Mouse (Mus musculus) embryonic facial prominence, embryonic 12.5 days (tissue): ENCODE data around the gene Adam15. TPM values are rescaled to one million over a fixed set of nuclear protein-coding genes. Genes with fewer than 3 reads are reported as not detected.

Source experiments
- ATAC-seq: fragments of 200-750 bp; cut with Nextera tagmentation; 2 replicates; pipeline ENCODE4 v1.8.0; 2017; ENCODE audit not compliant: insufficient number of reproducible peaks, insufficient read depth, low FRiP score, low TSS enrichment
- H3K27ac ChIP-seq: fragments of 300-500 bp; sonication (generic); 2 replicates; pipeline ENCODE4 v1.5.1; 2016; ENCODE audit warnings: mild to moderate bottlenecking
- H3K27me3 ChIP-seq: fragments of 300-500 bp; sonication (generic); 2 replicates; pipeline ENCODE4 v1.6.1; 2016; ENCODE audit warnings: mild to moderate bottlenecking, moderate library complexity
- H3K36me3 ChIP-seq: fragments of 300-500 bp; sonication (generic); 2 replicates; pipeline ENCODE4 v1.6.1; 2016; ENCODE audit warnings: mild to moderate bottlenecking
- H3K4me1 ChIP-seq: fragments of 300-500 bp; sonication (generic); 2 replicates; pipeline ENCODE4 v1.6.1; 2016
- H3K4me2 ChIP-seq: fragments of 300-500 bp; sonication (generic); replicated peaks from 2 replicates; pipeline ENCODE4 v1.6.1; 2016; ENCODE audit warnings: mild to moderate bottlenecking, moderate library complexity
- H3K4me3 ChIP-seq: fragments of 300-500 bp; sonication (generic); 2 replicates; pipeline ENCODE4 v1.5.1; 2016; ENCODE audit warnings: mild to moderate bottlenecking
- H3K9ac ChIP-seq: fragments of 300-500 bp; sonication (generic); 2 replicates; pipeline ENCODE4 v1.6.1; 2016; ENCODE audit warnings: mild to moderate bottlenecking, moderate library complexity
- H3K9me3 ChIP-seq: fragments of 300-500 bp; sonication (generic); 2 replicates; pipeline ENCODE4 v1.6.1; 2016; ENCODE audit warnings: mild to moderate bottlenecking, moderate library complexity
- WGBS: fragments of 180-500 bp; shearing (Covaris S2); methylation state at CpG from one replicate; pipeline ENCODE4 v1.1.7; 2016; 5-methylcytosine and 5-hydroxymethylcytosine counted together
- polyA plus RNA-seq: library from polyadenylated mRNA; unstranded; fragments of >200 nt; fragmentation: Nextera tagmentation; extraction: Ambion mirVana; gene quantifications from 2 replicates; pipeline ENCODE4 v1.2.1, GENCODE M21; 2016

The Adam15 gene
- polyA plus RNA-seq, 1 experiment from 2014 or later: 45.5 TPM

GRCm38 (mm10) chr3:89331561-89331960 lies 18.2 kb downstream of the Adam15 start:
- Histone ChIP-seq H3K9ac (no peak overlapping the region), H3K4me2 (no peak overlapping the region), H3K27me3 (no peaks in the 10 kb centered on the region), H3K27ac (no peak overlapping the region), H3K4me3 (no peak overlapping the region), H3K9me3 (no peaks in the 10 kb centered on the region), H3K36me3 (peaks cover 24% of the 10 kb centered on the region), H3K4me1 (peaks cover 31% of the 10 kb centered on the region)
- WGBS: 64% methylated on average over 13 of the region's 13 CpGs
- ATAC-seq: no peak

- peaks cover 25% of the 10 kb centered on the region for H3K4me1 ChIP-seq
- no peaks in the 10 kb centered on the region for H3K9me3 ChIP-seq
- H3K27me3 ChIP-seq: no peaks in the 10 kb centered on the region
- WGBS: 21% methylated on average over 10 of the region's 10 CpGs
- H3K9ac ChIP-seq: no peak overlapping the region
- no peak for ATAC-seq
- H3K4me3 ChIP-seq: no peak overlapping the region
- H3K27ac ChIP-seq: no peak overlapping the region
- H3K36me3 ChIP-seq: peaks cover 24% of the 10 kb centered on the region
- H3K4me2 ChIP-seq: no peak overlapping the region
These were observed 18.8 kb downstream of the Adam15 start for GRCm38 (mm10) chr3:89330948-89331347.

- WGBS: 55% methylated on average over 3 of the region's 3 CpGs
- H3K27me3 ChIP-seq: no peaks in the 10 kb centered on the region
- no peak overlapping the region for H3K4me2 ChIP-seq
- no peak overlapping the region for H3K9ac ChIP-seq
- no peak overlapping the region for H3K27ac ChIP-seq
- peaks cover 24% of the 10 kb centered on the region for H3K36me3 ChIP-seq
- H3K4me3 ChIP-seq: no peak overlapping the region
- peaks cover 21% of the 10 kb centered on the region for H3K4me1 ChIP-seq
- H3K9me3 ChIP-seq: no peaks in the 10 kb centered on the region
- ATAC-seq: no peak
These were observed 19.4 kb downstream of the Adam15 start for GRCm38 (mm10) chr3:89330346-89330745.

DNA sequence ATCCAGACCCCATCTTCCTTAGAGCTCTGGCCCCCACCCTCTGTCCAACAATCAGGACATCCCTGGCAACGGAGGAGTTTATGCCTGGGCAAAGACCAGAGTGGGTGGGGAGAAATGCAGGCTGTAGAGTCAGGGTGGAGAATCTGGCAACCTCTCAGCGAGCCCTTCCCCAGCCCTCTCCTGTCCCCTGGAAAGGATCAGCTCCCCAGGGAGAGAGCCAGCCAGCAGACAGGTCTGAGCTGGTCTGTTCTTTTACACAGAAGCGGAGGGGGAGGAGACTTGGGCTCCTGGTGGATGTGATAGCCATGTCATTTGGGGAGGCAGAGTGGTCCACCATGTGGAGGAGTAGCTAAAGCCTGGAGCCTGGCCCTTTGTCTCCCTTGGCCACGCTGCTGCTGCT lies 21.2 kb downstream of the Adam15 start:
- Histone ChIP-seq H3K27me3 (no peaks in the 10 kb centered on the region), H3K9ac (no peak overlapping the region), H3K36me3 (peaks cover 7% of the 10 kb centered on the region), H3K4me1 (peaks cover 18% of the 10 kb centered on the region), H3K4me3 (no peak overlapping the region), H3K4me2 (no peak overlapping the region), H3K9me3 (no peaks in the 10 kb centered on the region), H3K27ac (no peak overlapping the region)
- WGBS: 17% methylated on average over 4 of the region's 4 CpGs
- peak; percentile 18; the same call in 1 of the 2 replicates for ATAC-seq

GRCm38 (mm10) chr3:89327371-89327870 lies 22.4 kb downstream of the Adam15 start:
- Histone ChIP-seq H3K27ac (no peak overlapping the region), H3K4me1 (peaks cover 11% of the 10 kb centered on the region), H3K4me3 (no peak overlapping the region), H3K4me2 (no peak overlapping the region), H3K27me3 (no peaks in the 10 kb centered on the region), H3K9me3 (no peaks in the 10 kb centered on the region), H3K9ac (no peak overlapping the region), H3K36me3 (no peaks in the 10 kb centered on the region)
- WGBS: 37% methylated on average over 9 of the region's 9 CpGs
- no peak for ATAC-seq

- Histone ChIP-seq H3K27me3 (peaks cover 14% of the 10 kb centered on the region), H3K9me3 (no peaks in the 10 kb centered on the region), H3K4me1 (peaks cover 13% of the 10 kb centered on the region), H3K4me3 (no peak overlapping the region), H3K36me3 (no peaks in the 10 kb centered on the region), H3K9ac (no peak overlapping the region), H3K4me2 (no peak overlapping the region), H3K27ac (no peak overlapping the region)
- no peak for ATAC-seq
- WGBS: 92% methylated on average over 8 of the region's 8 CpGs
These were observed 23.9 kb downstream of the Adam15 start for GRCm38 (mm10) chr3:89325882-89326281.

DNA sequence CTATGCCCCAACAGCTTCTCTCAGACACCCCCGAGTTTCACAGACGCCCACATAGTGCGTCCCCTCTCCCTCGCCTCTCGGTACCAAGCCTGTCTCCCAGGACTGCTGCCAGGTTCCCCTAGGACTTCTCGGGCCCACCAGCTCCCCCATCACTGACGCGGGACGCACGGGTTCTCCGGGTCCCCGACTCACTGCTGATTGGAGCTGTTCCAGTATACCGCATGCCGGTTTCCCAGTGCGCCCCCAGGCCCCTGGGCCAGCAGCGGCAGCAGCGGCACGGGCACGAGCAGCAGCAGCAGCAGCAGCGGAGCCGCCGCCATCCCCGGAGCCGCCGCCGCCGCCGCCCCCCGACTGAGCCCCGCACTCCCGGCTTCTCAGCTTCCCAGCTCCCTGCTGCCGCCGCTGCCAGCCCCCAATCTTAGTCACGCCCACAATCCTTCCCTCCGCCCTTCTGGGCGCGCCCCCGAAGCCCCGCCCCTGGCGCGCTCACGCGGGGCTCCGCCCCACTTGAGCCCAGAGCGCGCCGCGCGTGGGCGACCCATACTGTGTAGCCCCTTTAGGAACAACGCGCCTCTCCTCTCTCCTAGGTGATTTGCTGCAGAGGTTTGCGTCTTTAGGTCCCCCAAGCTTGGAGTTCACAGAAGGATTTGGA lies 27.2 kb downstream of the Adam15 start, which contains the start of gene Efna3:
TSS of gene Efna3 (minus strand) at position 452 of the 652 bp plus-strand sequence.
- Histone ChIP-seq H3K9me3 (no peaks in the 10 kb centered on the region), H3K9ac (peak within 1 kb of the TSS; percentile 71), H3K27me3 (peaks cover 46% of the 10 kb centered on the region), H3K27ac (no peak within 1 kb of the TSS; the same call in 1 of the 2 replicates), H3K36me3 (no peaks in the 10 kb centered on the region), H3K4me2 (peak within 1 kb of the TSS; percentile 96), H3K4me1 (peaks cover 38% of the 10 kb centered on the region), H3K4me3 (peak within 1 kb of the TSS; percentile 68)
- under 1% methylated on average over 51 of the region's 53 CpGs for WGBS
- ATAC-seq: 0 out of 2 replicates have a peak, but pooled peaks have one; percentile 22

DNA sequence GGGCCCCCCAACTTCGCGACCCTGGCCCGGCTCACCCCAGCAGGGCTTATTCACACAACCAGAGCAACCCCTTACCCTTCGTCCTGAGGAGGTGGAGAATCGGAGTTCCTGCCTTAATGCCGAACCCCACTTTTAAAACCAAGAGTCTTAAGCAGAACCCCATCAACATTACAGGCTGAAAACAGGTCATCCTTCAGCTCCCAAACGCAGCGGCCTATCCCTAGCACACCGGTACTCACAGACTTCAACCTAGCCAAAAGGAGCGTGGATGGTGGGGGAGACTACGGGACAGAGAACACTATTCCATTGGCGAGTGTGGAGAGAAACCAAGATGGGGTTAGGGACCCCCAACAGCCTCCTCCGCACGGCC lies 27.7 kb downstream of the Adam15 start:
- Histone ChIP-seq H3K4me3 (peak overlapping the region; percentile 68), H3K36me3 (no peaks in the 10 kb centered on the region), H3K4me1 (peaks cover 43% of the 10 kb centered on the region), H3K9me3 (no peaks in the 10 kb centered on the region), H3K9ac (peak overlapping the region; percentile 71), H3K27me3 (peaks cover 50% of the 10 kb centered on the region), H3K4me2 (peak overlapping the region; percentile 96), H3K27ac (no peak overlapping the region)
- ATAC-seq: no peak
- under 1% methylated on average over 14 of the region's 14 CpGs for WGBS

DNA sequence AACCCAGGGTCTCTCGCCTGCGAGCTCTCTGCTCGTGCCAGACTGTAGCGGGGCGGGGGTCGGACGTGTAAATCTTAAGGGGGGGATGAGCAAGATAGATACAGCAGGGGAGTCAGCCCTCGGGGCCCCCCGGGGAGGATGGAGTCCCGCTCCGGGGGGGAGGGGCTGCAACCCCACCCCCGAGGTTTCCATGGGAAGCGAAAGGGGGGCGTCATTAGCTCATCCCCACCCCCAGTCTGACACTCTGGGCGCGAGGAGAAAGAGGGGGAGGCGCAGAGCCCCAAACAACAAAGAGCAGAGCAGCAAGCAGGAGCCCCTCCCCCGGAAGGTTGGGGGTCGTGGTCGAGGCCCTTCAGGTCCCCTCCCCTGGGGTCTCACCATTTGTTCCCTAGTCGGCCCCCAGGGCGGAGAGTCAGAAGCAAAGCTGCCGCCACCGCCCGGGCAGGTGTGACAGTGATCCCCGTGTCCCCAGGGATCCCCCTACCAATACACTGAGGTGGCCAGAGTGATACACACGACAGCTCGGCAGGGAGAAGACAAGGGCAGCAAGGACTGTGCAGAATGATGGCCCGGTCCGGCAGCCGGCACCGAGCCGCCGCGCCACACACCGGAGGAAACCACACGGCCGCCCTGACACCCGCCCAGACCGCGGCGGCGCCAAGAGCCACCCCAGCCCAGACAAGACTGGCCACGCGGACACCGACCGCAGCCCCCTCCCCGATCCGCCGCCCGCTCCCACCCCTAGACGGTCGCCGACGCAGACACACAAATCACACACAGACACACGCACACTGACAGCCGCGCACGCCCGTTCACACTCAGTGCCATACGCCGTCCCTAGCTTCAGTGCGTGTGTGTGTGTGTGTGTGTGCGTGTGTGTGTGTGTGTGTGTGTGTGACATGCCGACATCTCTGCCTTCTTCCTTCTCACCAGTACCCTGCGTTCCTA lies 28.3 kb downstream of the Adam15 start:
- Histone ChIP-seq H3K4me3 (peak overlapping the region; percentile 68), H3K27ac (peak overlapping the region; percentile 36; the same call in 1 of the 2 replicates), H3K36me3 (no peaks in the 10 kb centered on the region), H3K27me3 (peaks cover 51% of the 10 kb centered on the region), H3K4me2 (peak overlapping the region; percentile 96), H3K4me1 (peaks cover 47% of the 10 kb centered on the region), H3K9ac (peak overlapping the region; percentile 71), H3K9me3 (no peaks in the 10 kb centered on the region)
- WGBS: under 1% methylated on average over 64 of the region's 66 CpGs
- ATAC-seq: 0 out of 2 replicates have a peak, but pooled peaks have one; percentile 3

GRCm38 (mm10) chr3:89320581-89321182 lies 29.1 kb downstream of the Adam15 start:
- H3K27ac ChIP-seq: peak overlapping the region; percentile 36; the same call in 1 of the 2 replicates
- peaks cover 59% of the 10 kb centered on the region for H3K27me3 ChIP-seq
- H3K9ac ChIP-seq: peak overlapping the region; percentile 71
- peak overlapping the region; percentile 68 for H3K4me3 ChIP-seq
- no peaks in the 10 kb centered on the region for H3K36me3 ChIP-seq
- peaks cover 55% of the 10 kb centered on the region for H3K4me1 ChIP-seq
- WGBS: 1% methylated on average over 39 of the region's 41 CpGs
- no peak for ATAC-seq
- no peaks in the 10 kb centered on the region for H3K9me3 ChIP-seq
- peak overlapping the region; percentile 96 for H3K4me2 ChIP-seq

GRCm38 (mm10) chr3:89319591-89320350 lies 30.0 kb downstream of the Adam15 start:
- H3K36me3 ChIP-seq: no peaks in the 10 kb centered on the region
- H3K27ac ChIP-seq: 0 out of 2 replicates have a peak overlapping the region, but pooled peaks have one; percentile 11
- H3K4me2 ChIP-seq: peak overlapping the region; percentile 96
- WGBS: 4% methylated on average over 58 of the region's 58 CpGs
- H3K4me3 ChIP-seq: peak overlapping the region; percentile 68
- peaks cover 64% of the 10 kb centered on the region for H3K4me1 ChIP-seq
- peaks cover 60% of the 10 kb centered on the region for H3K27me3 ChIP-seq
- ATAC-seq: no peak
- H3K9ac ChIP-seq: peak overlapping the region; percentile 54
- no peaks in the 10 kb centered on the region for H3K9me3 ChIP-seq
